Mouse (Mus musculus): ENCODE measurements at regions not wholly inside any gene's neighbourhood (a gene's known extent, or its start where the extent isn't known, plus 50 kb on each side); places are given as distances from the start of the nearest gene placed in this dataset.

DNA sequence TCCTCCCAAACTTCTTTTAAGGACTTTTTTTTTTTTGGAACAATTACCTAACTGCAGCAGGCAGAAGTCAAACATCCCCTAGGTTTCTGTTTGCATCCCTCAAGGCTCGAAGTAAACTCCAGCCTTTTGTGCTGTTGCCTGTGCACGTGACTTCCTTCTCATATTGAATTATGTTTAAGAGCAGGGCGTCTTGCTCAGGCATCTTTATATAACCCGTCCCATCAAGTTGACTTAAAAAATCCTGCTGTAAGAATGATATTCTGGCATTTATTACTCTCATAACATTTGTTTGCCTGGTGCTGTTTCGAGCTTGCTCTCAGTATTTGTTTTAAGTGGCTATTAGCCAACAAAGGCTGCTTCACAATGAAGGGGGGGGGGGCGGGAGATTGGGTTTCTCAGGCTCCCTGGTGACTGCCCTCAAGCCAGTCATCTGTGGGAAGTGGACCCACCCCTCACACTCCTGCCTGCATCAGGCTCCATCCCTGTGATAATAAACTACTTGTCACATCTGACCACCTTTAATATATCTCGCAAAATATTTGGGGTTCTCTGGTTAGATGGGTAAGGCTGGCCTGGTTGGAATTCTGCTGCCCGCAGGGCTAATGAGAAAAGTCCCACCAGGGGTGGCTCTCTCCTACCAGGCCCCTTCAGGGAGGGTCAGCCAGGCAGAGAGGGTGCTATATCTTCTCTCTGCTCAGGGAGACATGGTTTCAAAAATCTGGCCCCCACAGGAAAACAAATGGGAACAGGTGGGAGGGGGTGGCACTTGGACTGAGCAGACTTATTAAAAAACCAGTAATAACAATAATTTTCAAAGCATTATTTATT is 277.1 kb upstream of the Atp5g3 start:
- no peak for DNase-seq

DNA sequence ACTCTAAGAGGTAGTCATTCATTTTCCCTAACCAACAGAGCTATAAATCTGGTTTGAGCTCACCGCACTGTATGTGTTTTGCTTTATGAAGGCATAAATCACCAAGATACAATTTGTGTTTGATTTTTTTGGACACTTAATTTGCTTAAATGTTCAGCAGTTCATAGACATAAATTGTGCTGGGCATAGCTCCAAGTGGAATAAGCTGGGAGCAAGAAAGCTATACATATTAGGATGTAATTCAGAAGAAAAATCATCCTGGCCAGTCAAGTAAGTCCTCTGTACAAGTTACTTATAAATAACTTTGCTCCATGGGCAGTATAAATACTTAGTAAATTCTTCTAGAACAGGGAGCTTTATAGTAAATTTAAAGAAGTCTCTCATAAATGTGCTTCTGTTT is 267.0 kb upstream of the Atp5g3 start:
- no peak for DNase-seq

DNA sequence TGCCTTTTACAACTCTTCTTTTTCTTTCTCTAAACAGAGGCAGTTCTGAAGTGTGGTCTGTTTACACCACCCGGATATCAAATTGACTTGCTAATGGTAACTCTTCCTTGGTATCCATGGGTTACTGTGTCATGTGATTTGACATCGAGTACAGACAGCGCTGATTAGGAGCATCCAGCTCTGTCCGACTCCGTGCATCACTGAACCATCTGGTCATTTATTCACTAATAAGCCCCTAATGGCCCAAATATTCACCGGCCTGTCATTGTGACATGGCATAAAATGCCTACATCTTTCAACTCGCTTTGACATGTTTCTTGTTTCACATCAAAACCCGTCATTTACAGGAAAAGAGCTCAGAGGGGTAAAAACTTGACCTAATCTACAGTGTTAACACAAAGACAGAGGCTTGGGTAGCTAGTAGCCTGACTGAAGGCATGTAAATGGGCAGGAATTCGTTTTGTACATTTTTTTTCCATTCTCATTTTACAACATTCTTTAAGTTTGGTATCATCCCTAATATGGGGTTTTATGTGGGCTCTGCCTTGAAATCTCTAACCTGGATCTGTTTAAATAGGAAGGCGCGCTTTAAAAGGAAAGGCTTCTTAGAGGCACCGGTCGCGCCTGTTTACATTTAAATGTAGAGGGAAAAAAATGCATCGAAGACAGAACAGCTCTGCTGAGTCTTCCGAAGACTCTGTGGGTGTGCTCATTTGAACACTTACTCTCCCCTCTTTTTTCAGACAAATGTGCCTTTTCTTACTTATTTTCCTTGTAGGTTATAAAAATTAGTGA is 257.8 kb upstream of the Atp5g3 start:
- DNase-seq, result no peak

DNA sequence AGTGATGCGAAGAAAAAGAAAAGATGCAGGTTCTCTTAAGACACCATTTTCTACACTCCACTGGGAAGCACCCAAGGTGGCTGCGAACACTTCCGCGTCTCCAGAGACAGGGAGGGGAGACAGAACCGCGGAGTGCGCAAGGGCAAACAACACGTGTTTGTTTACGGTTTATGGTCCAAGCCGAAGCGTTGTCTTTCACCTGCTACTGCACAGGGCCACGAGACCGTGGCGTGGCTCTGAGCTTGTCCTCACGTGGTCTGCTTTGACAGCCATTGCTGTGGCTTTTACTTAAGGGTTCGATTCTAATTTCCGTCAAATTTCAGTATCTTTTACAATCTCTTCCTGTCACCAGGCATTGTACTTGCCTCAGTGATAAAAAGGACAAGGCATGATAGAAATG is 257.2 kb upstream of the Atp5g3 start:
- no peak for DNase-seq

DNA sequence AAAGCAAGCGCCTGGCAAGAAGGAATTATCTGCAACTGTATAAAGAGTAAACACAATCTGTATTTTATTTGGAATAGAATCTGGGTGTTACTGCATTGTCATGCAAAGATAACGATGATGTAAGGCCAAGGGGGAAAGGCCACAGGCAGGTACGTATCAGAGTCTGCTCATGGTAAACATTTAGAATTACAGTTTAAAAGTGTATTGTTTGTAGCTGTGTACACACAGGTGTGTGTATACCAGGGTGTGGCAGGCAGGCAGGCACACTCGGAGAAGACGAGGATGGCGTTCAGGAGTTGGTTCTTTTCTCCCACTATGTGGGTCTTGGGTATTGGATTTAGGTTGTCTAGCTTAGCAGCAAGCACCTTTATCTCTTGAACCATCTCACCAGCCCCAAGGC is 242.9 kb upstream of the Atp5g3 start:
- no peak for DNase-seq

DNA sequence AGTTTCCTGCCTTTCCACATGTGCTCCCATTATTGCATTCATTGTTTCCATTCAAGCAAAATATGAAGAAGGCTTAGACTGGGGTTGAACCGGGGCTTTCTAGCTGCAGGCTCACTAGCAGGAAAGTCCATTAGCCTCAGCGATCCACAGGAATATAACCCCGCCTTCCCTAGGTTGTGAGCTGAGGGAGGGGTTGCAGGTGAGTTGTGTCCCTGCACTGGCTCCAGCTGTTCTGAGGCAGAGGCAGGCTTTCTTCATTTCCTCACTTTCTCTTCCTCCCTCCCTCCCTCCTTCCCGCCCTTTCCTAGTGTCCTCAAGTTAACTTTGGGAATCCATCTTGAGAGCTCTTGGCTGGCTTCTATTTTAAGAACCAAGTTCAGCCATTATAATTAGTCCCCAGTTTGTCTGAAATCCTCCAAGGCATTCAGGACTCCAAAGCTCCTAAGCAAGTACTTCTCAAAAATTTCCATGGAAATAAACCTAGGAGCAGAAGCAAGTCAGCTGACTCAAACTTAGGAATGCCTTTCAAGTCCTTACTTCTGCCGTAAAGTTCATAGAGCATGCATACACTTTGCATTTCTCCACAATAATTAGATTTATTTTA is 242.2 kb upstream of the Atp5g3 start:
- DNase-seq, result no peak

DNA sequence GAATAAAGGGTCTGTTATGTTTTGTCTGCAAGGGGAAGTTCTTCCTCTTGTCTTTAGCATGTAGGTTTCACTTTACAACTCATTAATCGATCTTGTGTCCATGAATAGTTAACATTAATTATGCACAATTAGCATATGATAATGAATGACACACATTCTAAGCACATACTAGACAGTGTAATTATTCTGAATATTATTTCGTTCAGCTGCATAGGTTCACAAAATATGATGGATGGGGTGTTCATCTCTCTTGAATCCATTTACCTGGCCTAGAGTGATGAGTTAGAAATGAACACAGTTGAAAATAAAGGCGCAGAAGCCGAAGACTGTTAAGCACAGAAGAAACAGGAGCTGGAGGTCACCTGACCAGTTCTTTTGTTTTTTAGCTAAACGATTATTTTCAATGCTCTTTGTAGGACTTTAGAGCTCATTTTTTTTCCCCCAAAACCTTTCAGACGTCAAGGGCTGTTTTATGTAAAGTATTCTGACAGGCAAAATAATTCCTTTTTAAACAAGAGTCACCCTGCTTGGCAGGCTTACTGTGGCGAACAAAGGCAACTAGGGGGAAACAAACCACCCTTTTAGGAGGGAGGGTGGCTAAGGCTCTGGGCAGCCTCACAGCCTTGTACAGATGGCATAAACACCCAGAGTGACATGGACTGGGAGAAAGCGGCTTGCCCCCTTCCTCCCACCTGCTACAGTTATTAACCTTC is 241.6 kb upstream of the Atp5g3 start:
- no peak for DNase-seq

DNA sequence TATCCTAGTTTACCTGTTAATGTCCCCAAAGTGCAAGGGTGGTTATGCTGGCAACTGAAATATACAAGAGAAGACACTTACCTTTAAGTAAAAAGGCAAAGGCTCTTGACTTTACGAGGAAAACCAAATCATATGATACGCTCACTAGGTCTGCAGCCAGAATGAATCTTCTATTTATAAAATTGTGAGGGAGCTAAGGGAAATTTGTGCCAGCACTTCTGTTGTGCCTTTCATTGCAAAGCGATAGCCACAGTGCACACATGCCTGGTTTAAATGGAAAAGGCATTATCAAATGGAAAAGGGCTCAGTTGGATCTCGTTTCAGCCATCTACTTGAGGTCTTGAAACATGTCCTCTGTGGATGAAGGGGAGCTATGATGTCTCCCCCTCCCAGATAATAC is 236.1 kb upstream of the Atp5g3 start:
- no peak for DNase-seq

DNA sequence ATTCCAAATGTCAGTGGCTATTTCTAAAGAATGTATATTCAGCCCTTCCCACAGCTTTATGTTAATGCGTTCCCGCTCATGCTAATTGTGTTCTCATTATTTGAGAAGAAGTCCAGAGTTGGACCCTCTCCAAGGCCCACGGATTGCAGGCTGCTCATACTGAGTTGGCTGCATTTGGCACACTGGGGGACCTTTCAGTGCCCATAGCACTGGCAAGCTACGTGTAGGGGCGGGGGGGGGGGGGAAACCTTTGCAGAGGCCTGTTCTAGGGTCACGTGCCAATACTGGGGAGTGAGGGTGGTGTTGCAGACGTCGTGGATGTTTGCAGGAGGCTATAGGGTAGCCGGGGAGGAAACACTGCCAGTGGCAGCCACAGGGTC is 225.5 kb upstream of the Atp5g3 start:
- no peak for DNase-seq

DNA sequence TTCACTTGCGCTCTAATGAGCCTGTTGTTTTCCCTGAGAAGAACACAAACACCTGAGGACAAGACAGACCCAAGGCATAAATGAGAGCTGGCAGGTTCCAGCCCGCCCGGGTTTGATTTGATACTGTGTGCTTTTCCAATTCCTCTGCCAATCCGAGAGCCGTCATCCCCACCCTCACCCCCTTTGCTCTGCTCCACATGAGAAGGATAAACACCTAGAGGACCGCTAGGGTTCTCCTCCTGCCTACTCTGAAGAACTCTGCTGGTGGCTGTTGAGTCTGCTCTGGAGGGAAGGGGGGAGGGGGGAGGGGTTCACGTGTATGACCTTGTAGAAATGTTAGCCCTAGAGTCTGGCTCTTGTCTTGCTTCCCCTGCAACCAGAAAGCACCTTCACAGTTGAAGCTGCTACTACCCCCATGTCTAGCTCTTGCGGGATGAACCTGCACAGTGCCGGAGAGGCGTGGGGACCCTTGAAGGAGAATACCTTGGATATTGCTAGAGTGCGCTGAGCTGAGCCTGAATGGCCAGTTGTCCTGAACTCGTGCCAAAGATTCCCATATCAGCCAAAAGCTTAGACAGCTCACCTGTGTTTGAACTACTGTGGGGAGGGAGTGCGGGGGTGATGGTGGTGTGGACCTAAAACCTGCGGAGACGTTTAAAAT is 225.0 kb upstream of the Atp5g3 start:
- DNase-seq, result no peak

DNA sequence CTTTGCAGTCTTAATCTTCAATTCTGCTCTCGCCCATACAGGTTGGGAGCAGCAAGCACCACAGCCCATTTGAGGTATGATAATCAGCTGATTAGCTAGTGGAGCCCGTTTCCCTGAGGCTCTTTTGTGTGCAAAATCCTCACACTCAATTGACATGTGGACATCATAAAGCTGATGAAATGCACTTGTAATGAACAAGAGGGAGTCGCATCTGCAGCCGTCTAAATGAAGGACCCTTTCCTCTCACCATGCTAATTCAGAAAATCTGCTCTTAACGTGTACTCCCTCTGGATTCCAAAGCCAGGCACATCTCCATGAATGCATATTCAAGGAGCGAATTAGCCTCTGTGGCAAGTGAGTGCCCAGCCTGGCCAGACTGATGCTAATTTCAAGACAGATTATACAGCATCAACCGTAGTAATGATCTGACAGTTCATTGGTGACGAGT is 219.0 kb upstream of the Atp5g3 start:
- no peak for DNase-seq

DNA sequence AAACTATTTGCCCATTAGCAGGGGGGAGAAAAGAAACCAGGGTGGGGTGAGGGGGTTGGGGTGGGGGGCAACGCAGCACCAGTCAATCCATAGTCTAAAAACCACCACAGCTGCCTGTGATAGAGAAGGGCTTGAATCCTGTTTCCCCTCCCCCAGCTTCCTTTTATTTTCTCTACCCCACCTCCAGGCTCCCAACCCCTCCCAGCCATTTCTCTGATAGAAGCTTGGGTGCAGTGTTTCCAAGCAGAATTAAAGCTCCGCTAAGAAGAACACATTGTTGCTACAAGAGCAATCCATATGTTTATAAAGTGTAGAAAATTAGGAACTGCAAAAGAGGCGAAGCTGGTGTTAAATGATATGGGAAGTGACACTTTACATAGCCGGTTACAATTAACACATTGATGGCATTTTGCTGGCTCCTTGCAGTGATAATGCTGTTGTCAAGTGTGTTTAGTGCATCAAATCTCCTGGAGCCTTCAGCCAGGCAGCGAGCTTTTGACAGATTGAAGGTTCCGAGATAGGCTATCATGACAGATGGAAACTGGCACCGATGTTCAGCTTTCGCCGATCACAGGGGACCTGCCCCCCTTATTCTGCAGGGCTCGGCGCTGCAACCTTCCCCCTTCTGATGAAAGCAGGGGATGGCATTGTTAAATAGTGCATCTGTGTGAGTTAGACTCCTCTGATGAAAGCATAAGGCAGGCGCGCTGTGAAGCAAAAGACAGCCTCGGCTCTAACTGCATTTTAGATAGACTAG is 217.8 kb upstream of the Atp5g3 start:
- DNase-seq, result no peak

DNA sequence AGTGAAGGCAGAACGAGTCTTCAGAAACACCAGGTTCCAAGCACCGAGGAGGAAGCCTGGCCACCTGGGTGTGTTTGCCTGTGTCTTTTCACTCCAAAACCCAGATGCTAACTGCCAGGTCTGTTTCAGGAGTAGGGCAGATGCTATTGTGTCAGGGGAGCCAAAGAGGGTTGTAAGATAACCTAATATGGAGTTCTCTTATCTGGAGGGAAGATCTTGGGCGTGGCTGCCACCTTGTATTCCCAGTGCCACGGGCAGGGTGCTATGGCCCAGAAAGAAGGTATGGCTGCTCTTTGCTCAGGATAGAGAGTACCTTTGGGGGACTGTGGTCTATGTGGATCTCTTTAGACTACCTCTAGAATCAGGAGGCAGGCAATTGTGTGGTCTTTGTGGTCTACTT is 216.0 kb upstream of the Atp5g3 start:
- no peak for DNase-seq

DNA sequence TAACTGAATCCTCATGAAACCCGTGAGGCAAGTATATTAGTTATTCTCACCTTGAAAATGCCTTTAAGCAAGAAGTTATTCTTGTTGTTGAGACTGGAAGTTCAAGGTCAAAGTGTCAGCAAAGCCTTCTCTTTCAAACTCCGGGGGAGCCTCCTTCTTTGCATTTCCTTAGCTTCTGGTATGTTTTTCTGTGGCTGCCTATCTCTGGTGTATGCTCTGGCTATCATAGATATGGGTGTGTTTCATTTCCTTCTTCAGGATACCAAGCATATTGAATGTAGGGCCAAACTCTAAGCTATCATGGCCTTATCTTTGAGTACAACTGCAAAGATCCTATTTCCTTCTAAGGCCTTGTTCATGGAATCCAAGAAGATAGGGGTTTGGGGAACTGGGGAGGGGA is 213.1 kb upstream of the Atp5g3 start:
- no peak for DNase-seq

DNA sequence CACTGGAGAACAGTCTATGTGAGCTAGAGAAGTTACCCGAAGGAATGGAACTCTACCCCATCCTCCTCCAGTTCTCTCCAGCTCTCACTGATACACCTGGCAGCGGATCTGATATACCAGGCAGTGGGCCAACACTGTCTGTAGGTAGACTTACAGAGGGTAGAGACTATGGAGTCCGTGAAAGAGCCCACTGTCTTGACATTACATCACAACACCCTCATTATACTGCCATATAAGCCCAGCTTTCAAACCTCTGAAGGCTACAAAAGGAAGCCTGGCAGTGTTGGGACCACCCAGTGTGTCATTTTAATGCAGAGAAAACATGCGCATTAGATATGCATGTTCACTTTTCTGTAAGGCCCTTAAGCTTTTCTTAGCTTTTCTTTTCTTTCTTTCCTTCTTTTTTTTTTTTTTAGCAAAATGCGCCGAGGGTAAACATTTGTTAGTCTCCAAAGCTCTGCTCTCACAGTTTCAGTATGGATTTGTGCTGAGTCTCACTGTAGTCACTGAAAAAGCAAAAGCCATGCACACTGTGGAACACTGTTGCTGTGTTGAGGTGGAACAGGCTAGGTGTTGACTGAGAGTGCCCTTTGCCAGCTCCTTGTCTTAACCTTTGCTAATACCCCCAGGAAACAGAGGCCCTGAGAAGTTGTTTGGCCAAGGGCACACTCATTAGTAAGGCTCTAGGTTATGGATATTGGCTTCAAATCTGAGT is 212.4 kb upstream of the Atp5g3 start:
- no peak for DNase-seq

DNA sequence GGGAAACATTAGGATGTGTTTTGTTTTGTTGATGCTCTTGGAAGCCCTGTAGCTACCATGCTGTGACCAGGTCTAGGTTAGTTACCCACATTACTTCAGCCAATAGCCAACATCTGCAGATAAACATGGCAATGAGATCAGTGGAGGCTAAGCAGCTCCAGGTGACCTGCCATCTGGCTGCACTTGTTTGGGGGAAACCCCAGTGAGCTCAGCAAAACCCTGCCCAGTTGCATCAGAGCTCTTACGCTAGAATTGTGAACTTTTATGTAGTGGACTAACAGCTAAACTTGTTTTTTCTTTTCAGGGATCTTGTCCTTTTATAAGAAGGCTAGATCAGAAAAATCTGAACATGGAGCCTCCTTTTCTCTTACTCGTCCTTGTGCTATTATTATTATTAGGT is 211.8 kb upstream of the Atp5g3 start:
- no peak for DNase-seq

DNA sequence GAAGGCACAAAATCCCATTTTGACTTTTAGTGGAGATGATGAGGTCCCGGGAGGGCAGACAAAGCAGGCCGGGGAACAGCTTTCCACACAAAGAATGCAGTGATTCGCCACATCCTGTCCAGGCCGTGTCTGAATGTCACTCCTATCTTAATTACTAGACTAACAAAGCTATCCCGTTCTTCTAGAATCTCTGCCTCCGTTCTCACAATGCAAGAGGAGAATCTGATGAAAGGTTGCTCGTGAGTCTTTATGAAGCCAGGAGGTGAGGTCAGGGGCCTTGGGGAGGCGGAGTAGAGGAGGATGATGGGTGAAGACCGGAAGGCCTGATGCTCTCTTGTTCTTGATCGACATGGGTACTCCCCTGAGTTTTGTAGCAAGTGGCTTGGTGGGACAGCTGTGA is 208.9 kb upstream of the Atp5g3 start:
- peak in 1 of 2 experiments; percentile 20 for DNase-seq

DNA sequence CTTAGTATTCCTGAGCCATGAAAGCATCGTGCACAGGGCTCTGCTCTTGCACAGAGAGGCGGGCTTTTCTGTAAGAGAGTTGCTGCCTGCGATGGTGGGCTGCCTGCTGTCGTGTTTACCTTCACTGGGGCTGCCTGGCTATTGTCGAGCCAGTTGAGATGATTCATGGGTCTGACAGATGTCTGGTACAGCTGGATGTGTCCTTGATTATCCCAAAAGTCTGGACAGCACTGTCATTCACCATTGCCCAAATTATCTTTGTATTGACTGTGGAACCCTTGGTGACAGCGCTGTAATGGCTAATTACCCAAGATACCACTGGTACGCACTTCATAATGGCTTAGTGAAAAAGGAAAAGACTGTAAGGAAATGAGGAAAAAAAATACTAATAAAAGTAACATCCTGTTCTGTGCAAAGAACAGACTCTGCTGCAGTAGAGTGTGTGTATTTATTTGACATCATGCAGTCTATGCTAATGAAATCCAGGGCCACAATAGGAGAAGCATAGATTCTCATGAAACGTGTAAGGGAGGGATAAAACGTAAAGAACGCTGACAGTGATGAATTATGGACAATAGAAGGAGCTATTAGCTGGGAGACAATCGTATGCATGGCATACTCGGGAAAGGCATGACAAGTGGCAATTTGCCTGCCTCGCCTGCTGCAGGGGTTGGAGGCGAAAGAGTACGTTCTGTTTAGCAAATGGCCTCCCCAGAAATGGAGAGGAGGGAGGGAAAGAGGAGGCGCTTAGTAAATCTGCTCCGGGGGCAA is 208.2 kb upstream of the Atp5g3 start:
- no peak for DNase-seq

DNA sequence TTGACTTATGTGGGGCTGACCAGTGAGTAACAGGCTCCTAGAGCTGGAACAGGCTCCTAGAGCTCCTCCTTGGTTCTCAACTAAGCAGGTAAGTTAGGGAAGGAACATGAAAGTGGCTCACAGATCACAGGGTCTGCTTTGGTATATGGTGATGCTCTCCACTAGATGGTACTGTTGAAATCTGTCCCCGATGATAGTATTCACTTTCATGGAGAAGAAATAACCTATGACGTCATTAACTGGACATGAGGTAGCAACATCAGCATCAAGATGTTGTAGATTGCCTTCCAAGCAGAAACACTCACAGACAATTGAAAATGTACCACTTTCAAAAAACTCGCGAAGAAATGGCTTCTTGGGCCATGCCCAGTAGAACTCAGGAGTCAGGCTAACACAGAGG is 195.3 kb upstream of the Atp5g3 start:
- DNase-seq, result no peak

DNA sequence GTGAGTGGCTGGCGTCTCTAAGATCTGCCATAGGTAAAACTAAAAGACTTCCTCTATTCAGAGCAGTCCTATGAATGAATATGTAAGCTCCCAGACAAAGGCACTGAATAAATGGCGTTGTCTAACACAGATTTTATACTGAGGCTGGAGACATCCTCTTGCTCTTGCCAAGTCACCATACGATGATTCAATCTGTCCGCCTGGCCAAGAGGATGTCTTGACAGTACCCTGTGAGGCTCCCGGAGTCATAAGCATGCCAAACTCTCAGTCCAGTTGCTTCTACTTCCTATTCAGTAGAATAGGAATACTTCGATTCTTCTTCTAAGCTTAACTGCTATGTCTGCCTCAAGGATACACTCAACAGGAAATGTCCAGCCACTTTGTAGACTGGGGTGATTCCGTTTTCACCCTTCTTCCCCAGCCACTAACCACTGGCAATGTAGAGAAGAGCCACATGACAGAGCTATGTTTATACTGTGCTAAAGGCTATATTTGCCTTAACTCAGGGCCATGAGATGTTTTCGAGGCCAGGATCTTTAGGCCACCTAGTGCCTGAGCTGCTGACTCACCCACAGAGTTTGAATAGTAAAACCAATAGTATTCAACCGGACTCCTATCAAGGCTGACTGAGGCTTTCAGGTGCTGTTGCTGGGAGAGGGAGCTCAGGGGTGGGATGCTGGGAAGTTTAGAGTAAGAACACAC is 188.7 kb upstream of the Atp5g3 start:
- no peak for DNase-seq

Measured in kidney, postnatal 4 days (tissue).